Mouse (Mus musculus) natural killer cell, adult 2 months (primary cell): ENCODE results near the gene Cops7a.

Experiments
- DNase-seq, 2 experiments: peaks; one replicate each; pipeline ENCODE4 v3.0.0; 2022; ENCODE audit warnings: low spot score in 2 of 2

The Cops7a gene

GRCm38 (mm10) chr6:124965088-124965719 is at the start of gene Cops7a:
Gene Cops7a, minus strand, starts transcription at chr6:124965538.
- DNase-seq: peak; percentile 95 to 96

- DNase-seq: peak; percentile 76 to 82
These were observed 44.1 kb upstream of the Cops7a start for GRCm38 (mm10) chr6:125009181-125010073.

- no peak for DNase-seq
These were observed 43.6 kb upstream of the Cops7a start, which contains the start of gene Zfp384 for GRCm38 (mm10) chr6:125009129-125009180. Gene Zfp384, plus strand, starts transcription at chr6:125009145.

GRCm38 (mm10) chr6:125008586-125009128 is 43.3 kb upstream of the Cops7a start:
- DNase-seq: peak; percentile 96

GRCm38 (mm10) chr6:125008060-125008459 is 42.7 kb upstream of the Cops7a start:
- DNase-seq: no peak

GRCm38 (mm10) chr6:125005086-125005485 is 39.7 kb upstream of the Cops7a start:
- no peak for DNase-seq

- DNase-seq: no peak
These were observed 38.4 kb upstream of the Cops7a start for GRCm38 (mm10) chr6:125003706-125004105.

- no peak for DNase-seq
These were observed 34.2 kb upstream of the Cops7a start for GRCm38 (mm10) chr6:124999546-124999945.

- DNase-seq: no peak
These were observed 33.8 kb upstream of the Cops7a start for GRCm38 (mm10) chr6:124999091-124999490.

GRCm38 (mm10) chr6:124998066-124998465 is 32.7 kb upstream of the Cops7a start:
- DNase-seq: no peak

- DNase-seq: peak; percentile 39 to 66
These were observed 31.5 kb upstream of the Cops7a start, which contains the start of gene Pianp for GRCm38 (mm10) chr6:124996551-124997501. Gene Pianp, plus strand, starts transcription at chr6:124996694.

- DNase-seq: no peak
These were observed 30.6 kb upstream of the Cops7a start for GRCm38 (mm10) chr6:124995831-124996403.

GRCm38 (mm10) chr6:124995246-124995645 is 29.9 kb upstream of the Cops7a start:
- DNase-seq: no peak

GRCm38 (mm10) chr6:124993876-124994275 is 28.5 kb upstream of the Cops7a start:
- no peak for DNase-seq

GRCm38 (mm10) chr6:124993365-124993764 is 28.0 kb upstream of the Cops7a start:
- no peak for DNase-seq

GRCm38 (mm10) chr6:124992241-124992640 is 26.9 kb upstream of the Cops7a start:
- DNase-seq: no peak

GRCm38 (mm10) chr6:124967766-124968165 is 2.4 kb upstream of the Cops7a start:
- DNase-seq: peak; percentile 41 to 57

- peak in 1 of 2 experiments; percentile 29 for DNase-seq
These were observed 1.3 kb upstream of the Cops7a start for GRCm38 (mm10) chr6:124966466-124967118.

GRCm38 (mm10) chr6:124965747-124966146 is 409 bp upstream of the Cops7a start:
- no peak for DNase-seq

GRCm38 (mm10) chr6:124964638-124965037 is 700 bp downstream of the Cops7a start:
- DNase-seq: no peak

GRCm38 (mm10) chr6:124961021-124961420 is 4.3 kb downstream of the Cops7a start:
- no peak for DNase-seq
